Mouse (Mus musculus) kidney, postnatal 10 days (tissue): ENCODE data around the gene Olfr555.
A peak's percentile ranks its signal among the peaks of the same experiment; 100 is the strongest.
"Not testable (repeated sequence)": the region's sequence is repeated elsewhere in the genome, so short reads cannot be mapped to it uniquely, and the experiment has no call there.

Source experiments
- DNase-seq: peaks from one replicate; pipeline ENCODE4 v3.0.0; 2021; ENCODE audit warnings: mixed read lengths

The Olfr555 gene

GRCm38 (mm10) chr7:102658523-102658922 is at the start of gene Olfr555:
TSS of gene Olfr555 (plus strand) at chr7:102658823.
- DNase-seq = no peak

- no peak for DNase-seq
These were observed 40.5 kb upstream of the Olfr555 start, which contains the start of gene Olfr553 for GRCm38 (mm10) chr7:102618118-102618517. TSS of gene Olfr553 (minus strand) at chr7:102618218.

- peak; percentile 20 for DNase-seq
These were observed 39.0 kb upstream of the Olfr555 start for GRCm38 (mm10) chr7:102619608-102620007.

- DNase-seq = not testable (repeated sequence)
These were observed 38.3 kb upstream of the Olfr555 start for GRCm38 (mm10) chr7:102620368-102620767.

DNA sequence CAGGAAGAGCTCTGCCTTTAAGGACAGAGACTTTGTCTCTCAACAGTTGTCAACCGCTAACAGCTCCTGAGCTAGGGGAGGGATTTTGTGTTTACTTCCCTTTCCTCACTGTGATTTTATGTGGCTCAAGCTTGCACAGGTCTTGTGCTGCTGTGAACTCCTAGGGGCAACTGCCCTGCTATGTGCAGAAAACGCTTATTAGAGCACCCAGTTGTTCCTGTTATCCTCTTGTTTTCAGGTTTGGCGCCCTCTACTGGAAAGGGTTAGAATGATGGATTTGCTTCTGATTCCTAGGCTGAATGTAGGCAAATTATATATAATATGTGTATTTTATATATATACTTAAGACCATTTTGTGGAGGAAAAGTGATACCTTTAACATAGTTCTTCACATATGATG is 22.0 kb upstream of the Olfr555 start:
- DNase-seq = peak; percentile 63

GRCm38 (mm10) chr7:102638132-102638531 is 20.5 kb upstream of the Olfr555 start, which contains the start of gene Olfr554:
TSS of gene Olfr554 (plus strand) at chr7:102638432.
- no peak for DNase-seq

DNA sequence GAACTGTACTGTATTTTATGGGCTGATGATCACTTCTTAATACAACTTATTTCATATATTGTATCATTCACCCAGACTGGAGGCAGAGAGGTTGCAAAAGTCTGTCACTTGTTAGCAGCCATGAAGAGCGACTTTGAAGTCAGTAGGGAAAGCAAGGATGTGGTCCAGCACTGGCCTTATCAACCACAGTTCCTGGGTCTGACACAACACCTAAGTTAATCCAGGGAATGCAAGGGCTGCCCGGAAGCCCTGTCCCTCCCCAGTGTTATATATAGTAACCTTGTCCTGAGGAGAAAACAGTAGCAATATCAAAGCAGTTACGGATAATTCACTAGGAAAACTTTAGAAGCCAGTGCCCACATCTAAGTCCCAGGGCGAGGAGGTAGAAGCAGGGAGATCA is 13.7 kb upstream of the Olfr555 start:
- DNase-seq = not testable (repeated sequence)

GRCm38 (mm10) chr7:102664599-102664998 is 6.0 kb downstream of the Olfr555 start, which contains the start of gene Olfr556:
TSS of gene Olfr556 (plus strand) at chr7:102664899.
- DNase-seq = no peak

DNA sequence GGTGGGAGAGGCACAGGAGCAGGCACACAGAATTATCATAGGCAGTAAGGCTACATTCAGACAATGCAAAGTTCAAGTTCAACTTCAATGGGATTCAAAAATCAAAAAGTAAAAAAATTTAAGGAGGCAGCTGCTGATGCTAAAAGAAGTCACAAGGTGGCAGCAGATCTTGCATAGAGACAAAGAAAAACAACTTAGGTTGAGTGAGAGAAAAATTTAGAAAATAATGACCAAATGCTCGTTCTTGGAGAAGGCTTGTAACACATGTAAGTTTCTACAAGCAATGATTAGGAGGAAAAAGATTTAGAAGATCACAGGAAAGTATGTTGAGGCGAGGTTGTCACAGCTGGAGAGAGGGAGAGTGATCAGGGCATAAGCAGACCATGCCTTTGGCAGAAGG is 6.8 kb downstream of the Olfr555 start:
- no peak for DNase-seq

GRCm38 (mm10) chr7:102676225-102676624 is 17.6 kb downstream of the Olfr555 start:
- DNase-seq = no peak

DNA sequence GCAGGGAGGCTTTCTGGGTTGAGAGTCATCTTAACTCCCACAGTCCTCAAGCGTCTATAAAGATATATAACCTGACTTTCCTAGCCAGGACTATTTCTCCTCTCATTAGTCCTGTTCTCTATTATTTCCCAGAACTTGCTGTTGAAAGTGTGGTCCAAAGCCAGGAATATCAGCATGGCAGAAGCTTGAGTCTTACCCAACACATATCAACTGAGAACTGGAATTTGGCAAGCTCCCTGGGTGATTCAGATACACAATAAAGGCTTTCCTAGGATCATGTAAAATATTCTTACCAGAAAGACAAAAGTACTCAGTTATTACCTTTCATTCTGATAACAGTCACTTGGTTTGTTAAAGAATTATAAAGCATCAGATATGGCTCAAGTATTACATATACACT is 23.3 kb downstream of the Olfr555 start:
- DNase-seq = no peak

GRCm38 (mm10) chr7:102686944-102687501 is 28.4 kb downstream of the Olfr555 start, which contains the start of gene Trim68:
TSS of gene Trim68 (minus strand) at chr7:102687327.
- DNase-seq = peak; percentile 94

- DNase-seq = peak; percentile 49
These were observed 36.9 kb downstream of the Olfr555 start, which contains the start of gene Olfr557 for GRCm38 (mm10) chr7:102695358-102696125. TSS of gene Olfr557 (plus strand) at chr7:102695910.

GRCm38 (mm10) chr7:102698461-102698860 is 39.8 kb downstream of the Olfr555 start:
- DNase-seq = no peak

DNA sequence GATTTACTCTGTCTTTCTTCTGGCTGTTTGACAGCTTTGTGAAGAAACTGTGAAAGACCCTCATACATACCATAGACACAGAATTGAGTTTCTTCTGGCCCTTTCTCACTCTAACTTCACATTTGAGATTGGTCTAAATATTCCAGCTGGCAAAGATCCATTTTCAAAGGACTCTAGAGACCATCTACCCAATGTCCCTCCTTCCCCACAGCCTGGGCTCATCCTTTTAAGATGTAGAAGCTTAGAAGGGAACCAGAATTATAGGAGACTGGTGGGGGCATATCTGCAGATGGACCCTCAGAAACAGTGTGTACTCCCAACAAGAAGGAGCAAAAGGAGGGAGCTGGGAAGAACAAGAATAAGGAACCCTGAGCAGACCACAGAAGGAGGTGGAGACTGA is 43.3 kb downstream of the Olfr555 start, which contains the start of gene Olfr558:
TSS of gene Olfr558 (plus strand) at position 301 of the 400 bp plus-strand sequence.
- no peak for DNase-seq
